Mouse (Mus musculus): ENCODE results near the gene Add3. TPM values are rescaled to one million over a fixed set of nuclear protein-coding genes. Genes with fewer than 3 reads are reported as not detected.

Gene Add3
- total and polyA plus RNA-seq, 3 experiments, result 16.3 to 18.4 (median 16.4) TPM

GRCm38 (mm10) chr19:53176518-53176917, 36.3 kb downstream of the Add3 start:
- Histone ChIP-seq H3K4me2 (ENCODE audit: insufficient read depth, low read depth, poor library complexity, severe bottlenecking) (no peak overlapping the region), H3K27ac (ENCODE audit: insufficient read depth, low read depth) (no peak overlapping the region), H3K36me3 (replicated peaks in 1 of 2; ENCODE audit: control insufficient read depth in 1 of 2, insufficient read depth in 1 of 2, low read length in 1 of 2) (no peaks in the 10 kb centered on the region), H3K27me3 (replicated peaks) (no peaks in the 10 kb centered on the region), H3K9ac (ENCODE audit: insufficient read depth, low read depth) (no peak overlapping the region), H3K4me3 (replicated peaks in 1 of 3; ENCODE audit: low read depth in 2 of 3, low read length in 2 of 3, poor library complexity in 1 of 3) (no peak overlapping the region), H3K79me2 (replicated peaks; ENCODE audit: control insufficient read depth, extremely low read depth, insufficient read depth, poor library complexity, severe bottlenecking) (no peaks in the 10 kb centered on the region), H3K4me1 (ENCODE audit: control insufficient read depth in 1 of 2, insufficient read depth in 2 of 2) (peaks cover 0 to 8% of the 10 kb centered on the region in 2 experiments; a peak in 2 of 4 replicates), H3K9me3 (replicated peaks; ENCODE audit: low read length) (peaks cover 4% of the 10 kb centered on the region)
- dilution Hi-C loops (cut with MboI; ENCODE audit: extremely low pct_ligation_motif_present, extremely low pct_unique_long_range_greater_than_20kb, low sequenced_read_pairs) (no loop called here), in situ Hi-C loops (cut with MboI; ENCODE audit: low pct_ligation_motif_present, low pct_unique_long_range_greater_than_20kb, low sequenced_read_pairs) (no loop called here)
- DNase-seq (ENCODE audit: extremely low read depth), result no peak
- no peak for TF ChIP-seq SIN3A (IDR thresholded peaks at IDR 0.05; ENCODE audit: low read length)
- no peak for TF ChIP-seq ZNF384 (IDR thresholded peaks at IDR 0.05; ENCODE audit: low read depth, low read length)
- no peak for TF ChIP-seq CHD2 (IDR thresholded peaks at IDR 0.05; ENCODE audit: low read length)
- TF ChIP-seq USF1 (IDR thresholded peaks at IDR 0.05; ENCODE audit: low read depth, low read length), result no peak
- no peak for TF ChIP-seq TBP (conservative IDR thresholded peaks at IDR 0.05; ENCODE audit: low read depth, low read length)
- TF ChIP-seq ELF1 (IDR thresholded peaks at IDR 0.05; ENCODE audit: low read depth, low read length), result no peak
- TF ChIP-seq ZKSCAN1 (IDR thresholded peaks at IDR 0.05; ENCODE audit: borderline replicate concordance, low read depth, low read length), result no peak
- no peak for TF ChIP-seq ZC3H11A (IDR thresholded peaks at IDR 0.05; ENCODE audit: low read depth, low read length)
- no peak for TF ChIP-seq RAD21 (IDR thresholded peaks at IDR 0.05; ENCODE audit: low read depth, low read length)
- no peak for TF ChIP-seq GABPA (IDR thresholded peaks at IDR 0.05; ENCODE audit: insufficient replicate concordance, low read depth, low read length)
- TF ChIP-seq USF2 (conservative IDR thresholded peaks at IDR 0.05; ENCODE audit: low read depth, low read length), result no peak
- TF ChIP-seq MYC (IDR thresholded peaks at IDR 0.05; ENCODE audit: low read depth, low read length), result no peak
- no peak for TF ChIP-seq EP300 (IDR thresholded peaks at IDR 0.05; ENCODE audit: low read length)

- dilution Hi-C loops (cut with MboI; ENCODE audit: extremely low pct_ligation_motif_present, extremely low pct_unique_long_range_greater_than_20kb, low sequenced_read_pairs) (no loop called here), in situ Hi-C loops (cut with MboI; ENCODE audit: low pct_ligation_motif_present, low pct_unique_long_range_greater_than_20kb, low sequenced_read_pairs) (no loop called here)
- Histone ChIP-seq H3K9ac (ENCODE audit: insufficient read depth, low read depth) (no peak overlapping the region), H3K4me2 (ENCODE audit: insufficient read depth, low read depth, poor library complexity, severe bottlenecking) (no peak overlapping the region), H3K79me2 (replicated peaks; ENCODE audit: control insufficient read depth, extremely low read depth, insufficient read depth, poor library complexity, severe bottlenecking) (no peaks in the 10 kb centered on the region), H3K4me3 (replicated peaks in 1 of 3; ENCODE audit: low read depth in 2 of 3, low read length in 2 of 3, poor library complexity in 1 of 3) (no peak overlapping the region), H3K36me3 (replicated peaks in 1 of 2; ENCODE audit: control insufficient read depth in 1 of 2, insufficient read depth in 1 of 2, low read length in 1 of 2) (no peaks in the 10 kb centered on the region), H3K27ac (ENCODE audit: insufficient read depth, low read depth) (no peak overlapping the region), H3K9me3 (replicated peaks; ENCODE audit: low read length) (peaks cover 2% of the 10 kb centered on the region), H3K4me1 (ENCODE audit: control insufficient read depth in 1 of 2, insufficient read depth in 2 of 2) (peaks cover 0 to 10% of the 10 kb centered on the region in 2 experiments; a peak in 2 of 4 replicates), H3K27me3 (replicated peaks) (no peaks in the 10 kb centered on the region)
- DNase-seq (ENCODE audit: extremely low read depth), result no peak
- TF ChIP-seq NRF1 (IDR thresholded peaks at IDR 0.05; ENCODE audit: low read depth, low read length), result no peak
- no peak for TF ChIP-seq MEF2A (IDR thresholded peaks at IDR 0.05; ENCODE audit: borderline replicate concordance, low read depth, low read length)
- no peak for TF ChIP-seq ZNF384 (IDR thresholded peaks at IDR 0.05; ENCODE audit: low read depth, low read length)
- no peak for TF ChIP-seq PAX5 (IDR thresholded peaks at IDR 0.05; ENCODE audit: low read length)
- no peak for TF ChIP-seq ZC3H11A (IDR thresholded peaks at IDR 0.05; ENCODE audit: low read depth, low read length)
- TF ChIP-seq MAFK (IDR thresholded peaks at IDR 0.05; ENCODE audit: insufficient replicate concordance, low read length), result no peak
- TF ChIP-seq TCF12 (IDR thresholded peaks at IDR 0.05; ENCODE audit: low read depth, low read length), result no peak
Observed at GRCm38 (mm10) chr19:53178611-53179528, 38.6 kb downstream of the Add3 start.
